Mouse (Mus musculus) left cerebral cortex, postnatal 14 days (tissue): ENCODE results near the gene Fam122b. TPM values are rescaled to one million over a fixed set of nuclear protein-coding genes. Genes with fewer than 3 reads are reported as not detected.
"Not testable (repeated sequence)": the region's sequence is repeated elsewhere in the genome, so short reads cannot be mapped to it uniquely, and the experiment has no call there.

Source experiments
- DNase-seq, 2 experiments: peaks; one replicate each; pipeline ENCODE4 v3.0.0; 2021 to 2022; ENCODE audit warnings: low spot score in 2 of 2, mixed read lengths in 1 of 2
- intact Hi-C: fragments of 180-260 bp; cut with DNase I; formaldehyde crosslinking; loops from one replicate; pipeline ENCODE4 v1.15.1; 2025
- long read RNA-seq, 2 experiments: library from polyadenylated mRNA; stranded (forward); transcript quantifications; one replicate each; pipeline ENCODE4 v2.0.0; 2021
- total RNA-seq, 2 experiments: library from RNA; stranded (reverse); gene quantifications; 2 replicates each; pipeline ENCODE4 v1.2.3; 2021

The Fam122b gene
- total RNA-seq: 1 to 10 TPM; 3.3 to 4.4 TPM
- long read RNA-seq, experiment 1, partial matches to known transcripts: 0 of 4 reads
- long read RNA-seq, experiment 1, other reads (novel, unspliced or antisense): 0 of 4 reads
- long read RNA-seq, experiment 2, partial matches to known transcripts: 0 of 2 reads
- long read RNA-seq, experiment 2, other reads (novel, unspliced or antisense): 0 of 2 reads

- DNase-seq: peak; percentile 89 to 90
- intact Hi-C loops: no loop called here
These were observed at the start of gene Fam122b for GRCm38 (mm10) chrX:53269289-53270062. Fam122b (minus strand) TSS chrX:53269805.

- intact Hi-C loops: no loop called here
- DNase-seq: no peak
These were observed 18.3 kb upstream of the Fam122b start for GRCm38 (mm10) chrX:53287924-53288323.

DNA sequence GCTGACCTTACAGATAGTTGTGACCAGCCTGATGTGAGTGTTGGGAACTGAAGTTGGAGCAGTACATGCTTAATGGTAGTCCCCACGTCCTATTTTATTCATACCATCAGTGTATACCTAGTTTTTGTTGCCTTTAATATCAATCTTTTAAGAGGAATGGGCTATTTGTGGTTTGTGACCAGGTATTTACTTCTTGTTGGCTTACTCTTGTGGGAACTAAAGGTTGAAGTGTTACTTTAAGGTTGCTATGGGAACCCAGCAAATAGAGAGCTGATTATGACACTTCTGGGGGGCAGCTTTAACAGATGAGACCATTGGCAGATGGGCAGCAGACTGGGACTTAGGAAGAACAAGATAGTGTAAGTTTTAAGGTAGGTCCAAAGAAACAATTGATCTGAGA, 3.5 kb upstream of the Fam122b start, which contains the start of gene Fam122c:
TSS of gene Fam122c (plus strand) at position 301 of the 400 bp plus-strand sequence.
- intact Hi-C loops: no loop called here
- no peak for DNase-seq

- intact Hi-C loops, DNase-seq: not testable (repeated sequence)
These were observed 2.0 kb upstream of the Fam122b start for GRCm38 (mm10) chrX:53271628-53272027.

- intact Hi-C loops: no loop called here
- no peak for DNase-seq
These were observed 443 bp upstream of the Fam122b start for GRCm38 (mm10) chrX:53270063-53270432.

- intact Hi-C loops: no loop called here
These were observed 749 bp downstream of the Fam122b start for GRCm38 (mm10) chrX:53268856-53269255.

GRCm38 (mm10) chrX:53266186-53266585, 3.4 kb downstream of the Fam122b start:
- no peak for DNase-seq
- intact Hi-C loops: no loop called here

More at GRCm38 (mm10) chrX:53268856-53269255, 749 bp downstream of the Fam122b start:
- DNase-seq: peak; percentile 6 to 26

DNA sequence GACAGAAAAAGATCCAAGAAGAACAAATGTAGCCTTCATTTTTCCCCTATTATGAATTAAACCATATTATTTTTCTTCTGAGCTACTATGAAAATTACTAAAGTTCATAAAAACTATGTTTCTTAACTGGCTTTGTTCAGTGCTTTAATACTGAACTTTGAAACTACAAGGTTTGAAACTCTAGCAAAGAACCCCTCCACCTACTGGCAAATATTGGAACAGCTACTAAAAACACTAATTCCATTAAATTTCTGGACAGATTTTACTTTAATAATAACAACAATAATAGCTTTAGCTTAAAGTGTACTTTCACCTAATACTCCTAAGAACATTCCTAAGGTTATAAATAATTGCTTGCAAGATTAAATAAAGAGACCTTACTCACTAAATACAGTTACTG, 14.4 kb downstream of the Fam122b start:
- DNase-seq: no peak
- intact Hi-C loops: loop anchor here (10.0 kb wide), 1 partner anchor 230 kb away; no protein-coding TSS in a partner anchor

DNA sequence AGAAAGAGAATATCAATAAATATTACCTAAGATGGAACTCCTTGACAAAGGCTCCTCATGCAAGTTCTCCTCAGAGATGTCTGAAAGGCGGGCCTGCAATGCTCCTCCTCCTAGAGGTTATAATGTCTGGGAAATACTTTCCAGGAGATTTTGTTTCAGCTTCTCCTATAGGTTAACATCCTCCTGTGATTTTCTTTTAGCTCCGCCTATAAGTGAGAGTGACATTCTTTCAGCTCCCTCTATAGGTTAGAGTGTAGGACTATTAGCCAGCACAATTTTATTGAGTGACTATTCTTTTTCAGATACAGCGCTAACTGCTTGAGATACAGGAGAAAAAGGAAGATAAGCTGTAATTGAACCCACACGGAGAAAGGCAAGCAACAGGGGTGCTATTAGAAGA, 29.6 kb downstream of the Fam122b start, which contains the start of gene Plac1:
TSS of gene Plac1 (minus strand) at position 101 of the 400 bp plus-strand sequence.
- no peak for DNase-seq
- intact Hi-C loops: no loop called here

DNA sequence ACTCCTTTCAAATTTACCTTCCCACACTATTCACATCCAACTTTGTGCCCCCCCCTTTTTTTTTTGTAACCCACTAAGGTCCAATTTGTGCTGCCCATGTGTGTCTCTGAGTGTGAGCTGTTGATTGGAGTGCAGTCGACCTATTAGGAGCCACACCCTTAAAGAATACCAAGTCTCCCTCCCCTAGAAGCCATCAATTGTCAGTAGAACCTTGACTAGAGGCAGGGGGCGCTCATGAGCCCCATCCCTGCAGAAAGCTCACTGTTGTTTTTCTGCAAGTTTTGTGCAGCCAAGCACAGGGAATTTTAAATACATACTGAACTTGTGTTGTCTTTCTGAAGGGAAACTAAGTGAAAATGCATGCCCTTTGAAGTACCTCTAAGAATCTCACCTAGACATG, 31.6 kb downstream of the Fam122b start:
- DNase-seq: no peak
- intact Hi-C loops: no loop called here

- intact Hi-C loops: no loop called here
- no peak for DNase-seq
These were observed 33.2 kb downstream of the Fam122b start for GRCm38 (mm10) chrX:53236404-53236803.

DNA sequence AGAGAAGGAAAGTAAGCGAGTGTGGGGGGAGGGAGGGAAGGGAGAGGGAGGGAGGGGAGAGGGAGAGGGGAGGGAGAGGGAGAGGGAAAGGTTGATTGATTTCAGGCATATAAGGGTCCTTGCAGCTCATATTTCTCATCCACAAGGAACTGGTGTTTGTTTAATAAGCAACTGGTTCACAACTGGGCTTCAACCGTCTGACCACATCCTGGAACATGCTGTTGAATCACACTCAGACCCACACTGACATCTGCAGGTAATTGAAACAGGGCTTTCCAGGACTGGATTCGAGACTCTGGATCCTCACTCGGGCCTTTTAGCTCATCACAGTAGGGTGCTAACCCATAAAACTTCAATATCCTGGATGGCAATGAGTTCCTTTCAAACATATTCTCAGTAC, 35.9 kb downstream of the Fam122b start:
- DNase-seq: no peak
- intact Hi-C loops: no loop called here

- DNase-seq: peak in 1 of 2 experiments; percentile 6
These were observed 37.6 kb downstream of the Fam122b start for GRCm38 (mm10) chrX:53231965-53232364.

DNA sequence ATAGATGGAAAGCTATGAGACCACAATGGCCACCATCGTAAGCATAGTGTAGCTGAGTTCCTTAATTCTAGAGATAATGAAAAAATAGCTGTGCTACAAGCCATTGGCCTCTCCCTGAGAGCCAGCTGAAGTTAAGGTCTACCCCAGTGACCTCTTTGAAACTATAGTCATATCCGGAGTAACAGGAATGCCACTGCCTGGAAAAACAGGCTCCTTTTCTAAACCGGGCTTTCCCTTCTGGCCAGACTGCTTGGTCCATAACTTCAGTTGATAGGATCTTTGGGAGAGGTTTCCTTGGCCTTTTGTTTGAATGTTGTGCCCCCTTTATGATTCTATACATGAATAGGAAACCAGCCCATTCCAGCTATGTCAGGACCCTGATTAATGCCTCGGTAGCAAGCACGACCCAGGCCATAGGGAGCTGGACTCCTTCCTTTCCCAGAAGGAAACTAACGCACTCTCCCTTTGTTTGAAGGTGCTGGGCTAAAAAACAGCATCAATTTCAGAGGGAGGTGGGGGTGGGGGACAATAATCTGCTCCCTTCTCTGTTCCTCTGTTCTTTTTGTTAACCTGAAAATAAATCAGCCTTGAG, 45.2 kb downstream of the Fam122b start:
- DNase-seq: no peak
- intact Hi-C loops: no loop called here

More at GRCm38 (mm10) chrX:53231965-53232364, 37.6 kb downstream of the Fam122b start:
- intact Hi-C loops: no loop called here

DNA sequence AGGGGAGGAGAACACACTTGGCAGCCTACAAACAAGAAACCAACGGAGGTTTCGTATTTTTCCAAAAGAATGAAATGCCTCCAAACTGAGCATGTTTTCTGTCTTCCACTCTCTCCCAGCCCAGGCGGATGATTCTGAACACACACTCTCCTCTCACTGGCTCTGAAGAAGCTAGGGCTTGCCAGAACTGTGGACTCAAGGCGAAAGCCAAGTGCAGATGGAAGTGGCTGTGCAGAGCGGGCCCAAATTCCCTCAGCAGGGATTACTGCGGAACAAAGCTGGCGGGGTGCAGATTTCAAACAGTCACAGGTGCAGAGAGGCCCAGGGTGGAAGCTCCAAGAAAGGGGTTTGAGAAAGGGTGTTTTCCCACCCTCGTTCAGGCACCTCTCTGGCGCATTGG, 48.8 kb downstream of the Fam122b start:
- intact Hi-C loops: no loop called here

GRCm38 (mm10) chrX:53214557-53215229, 54.9 kb downstream of the Fam122b start:
- intact Hi-C loops: loop anchor here (5.0 kb wide), 1 partner anchor 157 kb away; no protein-coding TSS in a partner anchor
- no peak for DNase-seq

More for the DNA sequence above, 48.8 kb downstream of the Fam122b start:
- no peak for DNase-seq

DNA sequence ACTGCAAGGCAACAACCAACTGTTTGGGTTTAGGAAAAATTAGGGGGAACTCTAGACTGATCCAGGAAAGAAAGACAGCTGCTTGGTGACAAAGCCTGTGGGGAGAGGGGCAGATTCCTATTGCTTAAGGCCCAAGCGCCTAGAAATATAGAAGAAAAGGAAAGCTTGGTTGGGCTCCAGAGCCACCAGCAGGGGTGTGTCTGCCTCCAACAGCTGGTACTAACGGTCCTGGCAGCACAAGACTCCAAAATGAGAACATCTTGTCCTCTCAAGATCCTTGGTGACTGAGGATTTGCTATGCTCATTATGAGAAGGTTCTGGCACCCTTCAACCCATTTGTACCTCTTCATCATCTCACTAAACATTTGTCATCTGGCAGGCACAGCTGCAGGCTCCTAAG, 55.8 kb downstream of the Fam122b start:
- intact Hi-C loops: loop anchor here (5.0 kb wide), 1 partner anchor 157 kb away; no protein-coding TSS in a partner anchor
- DNase-seq: peak in 1 of 2 experiments; percentile 45

- DNase-seq: no peak
- intact Hi-C loops: loop anchor here (5.0 kb wide), 1 partner anchor 155 kb away; no protein-coding TSS in a partner anchor
These were observed 57.1 kb downstream of the Fam122b start for GRCm38 (mm10) chrX:53212485-53212884.

GRCm38 (mm10) chrX:53211756-53212483, 57.7 kb downstream of the Fam122b start:
- intact Hi-C loops: loop anchor here (5.0 kb wide), 1 partner anchor 155 kb away; no protein-coding TSS in a partner anchor
- DNase-seq: peak; percentile 27 to 44
